Mouse (Mus musculus) erythroid progenitor cell, adult 5-6 weeks (primary cell): ENCODE measurements around the gene Vezt. TPM values are rescaled to one million over a fixed set of nuclear protein-coding genes. Genes with fewer than 3 reads are reported as not detected.

ENCODE experiments used
- ATAC-seq: replicated peaks from 2 replicates; pipeline ENCODE4 v1.8.0; 2016; ENCODE audit warnings: moderate number of reproducible peaks, mild to moderate bottlenecking, moderate TSS enrichment, inconsistent platforms; ENCODE audit not compliant: poor library complexity, low FRiP score, severe bottlenecking
- total RNA-seq, 2 experiments: library from RNA; stranded (forward) in 1 of 2; stranded (reverse) in 1 of 2; fragments of 150-400 nt in 1 of 2; fragments of 186-747, 209-891 nt in 1 of 2; gene quantifications; 2 replicates each; pipeline versions ENCODE4 v1.2.3 to v1.2.4; 2015 to 2017; ENCODE audit warnings: low replicate concordance in 2 of 2

Vezt gene
- total RNA-seq, 2 experiments from 2014 or later = 20.4 to 25.6 TPM

- ATAC-seq = no peak
Measured at GRCm38 (mm10) chr10:94038366-94039260, 3.0 kb upstream of the Vezt start.

DNA sequence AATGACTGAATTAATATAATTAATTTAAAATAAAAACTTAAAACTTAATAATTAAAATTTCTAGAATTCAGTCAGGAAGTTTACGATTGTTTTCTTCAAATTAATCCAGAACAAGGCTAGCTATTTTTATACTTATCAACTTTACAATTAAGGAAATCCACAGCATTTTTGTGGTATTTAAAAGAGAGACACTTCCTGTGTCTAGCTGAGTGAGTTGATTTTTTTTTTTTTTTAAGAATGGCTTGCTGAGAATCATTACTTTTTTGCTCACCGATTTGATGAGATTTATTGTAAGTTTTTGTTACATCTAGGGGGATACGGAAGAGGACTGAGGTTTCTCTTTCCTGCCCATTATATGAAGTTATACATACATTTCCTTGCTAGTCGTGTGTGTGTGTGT, 2.0 kb upstream of the Vezt start:
- ATAC-seq = no peak

DNA sequence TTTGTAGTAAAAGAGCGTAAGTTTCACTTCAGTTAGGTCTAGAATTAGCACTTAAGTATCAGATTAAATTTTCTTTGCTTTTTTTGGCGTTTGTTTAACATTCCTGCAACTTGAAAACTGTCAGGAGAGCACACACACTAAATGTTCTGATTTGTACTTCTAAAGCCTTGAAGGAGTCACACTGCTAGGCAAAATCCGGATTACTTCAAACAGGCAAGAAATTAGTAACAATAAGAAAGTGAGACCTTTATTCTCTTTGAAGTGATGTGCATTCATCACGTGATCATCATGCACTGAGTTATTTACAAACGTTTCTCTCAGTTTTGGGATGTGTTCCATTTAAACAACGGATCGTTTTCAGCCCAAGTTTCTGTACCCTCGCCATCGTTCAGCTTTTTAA, 1.6 kb upstream of the Vezt start:
- no peak for ATAC-seq

DNA sequence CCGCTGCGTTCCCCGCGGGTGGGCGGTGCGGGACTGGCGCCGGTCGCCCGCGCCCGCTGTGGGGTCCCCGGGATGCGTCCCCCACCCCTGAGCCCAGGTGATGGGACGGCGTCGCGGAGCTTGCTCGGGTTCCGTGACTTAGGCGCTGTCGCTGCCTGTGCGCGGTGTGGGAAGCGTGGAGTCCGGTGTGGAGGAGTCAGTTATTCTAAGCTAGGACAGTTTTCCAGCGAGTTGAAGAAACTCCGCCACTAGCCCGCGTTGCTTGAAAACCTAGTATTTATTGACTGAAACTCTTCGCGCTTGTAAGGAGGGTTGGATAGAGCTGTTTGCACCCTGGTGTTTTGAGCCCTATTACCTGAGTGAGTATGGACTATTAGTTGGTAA, 750 bp upstream of the Vezt start:
- ATAC-seq = no peak

- ATAC-seq = peak; percentile 83
Measured at GRCm38 (mm10) chr10:94034876-94035657, 550 bp downstream of the Vezt start.

DNA sequence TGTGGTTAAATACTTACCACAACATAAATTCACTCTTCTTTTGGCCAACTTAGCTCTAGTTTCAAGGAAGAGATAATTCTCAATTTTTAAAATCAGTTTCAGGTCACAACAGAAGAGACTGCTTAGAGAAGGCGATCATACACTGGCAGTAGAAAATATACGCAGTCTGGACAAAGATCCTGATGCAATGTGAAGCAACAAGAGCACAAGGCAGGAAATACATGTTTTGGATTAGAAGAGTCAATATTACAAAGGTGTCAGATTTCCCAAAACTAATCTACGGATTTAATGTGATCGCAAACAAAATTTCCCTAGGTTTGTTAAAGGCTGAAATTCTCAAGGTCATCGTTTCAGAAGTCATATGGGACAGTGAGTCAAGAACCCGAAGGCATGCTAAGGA, 4.5 kb downstream of the Vezt start:
- ATAC-seq = no peak

- no peak for ATAC-seq
Measured at GRCm38 (mm10) chr10:94028493-94028892, 7.1 kb downstream of the Vezt start.

- no peak for ATAC-seq
Measured at GRCm38 (mm10) chr10:94025079-94025478, 10.5 kb downstream of the Vezt start.

- ATAC-seq = no peak
Measured at GRCm38 (mm10) chr10:94021059-94021458, 14.6 kb downstream of the Vezt start.

DNA sequence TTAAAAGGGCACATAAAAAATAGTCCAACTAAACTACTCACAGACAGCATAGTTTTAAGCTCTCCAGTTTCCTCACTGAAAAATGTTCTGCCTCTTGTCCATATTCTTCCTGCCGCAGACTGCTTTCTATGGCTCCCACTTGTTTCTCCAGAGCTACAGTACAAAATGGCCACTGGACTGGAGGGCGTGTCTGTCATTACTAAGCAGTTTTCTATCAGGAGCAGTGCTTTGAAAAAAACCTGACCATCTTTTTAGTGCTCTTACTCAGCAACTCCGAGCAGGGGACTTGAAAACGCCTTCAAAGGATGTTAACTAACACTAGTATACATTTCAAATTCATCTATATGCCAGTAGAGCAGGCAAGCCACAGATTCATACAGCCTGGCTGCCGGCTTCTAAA, 15.0 kb downstream of the Vezt start:
- peak; percentile 93 for ATAC-seq

DNA sequence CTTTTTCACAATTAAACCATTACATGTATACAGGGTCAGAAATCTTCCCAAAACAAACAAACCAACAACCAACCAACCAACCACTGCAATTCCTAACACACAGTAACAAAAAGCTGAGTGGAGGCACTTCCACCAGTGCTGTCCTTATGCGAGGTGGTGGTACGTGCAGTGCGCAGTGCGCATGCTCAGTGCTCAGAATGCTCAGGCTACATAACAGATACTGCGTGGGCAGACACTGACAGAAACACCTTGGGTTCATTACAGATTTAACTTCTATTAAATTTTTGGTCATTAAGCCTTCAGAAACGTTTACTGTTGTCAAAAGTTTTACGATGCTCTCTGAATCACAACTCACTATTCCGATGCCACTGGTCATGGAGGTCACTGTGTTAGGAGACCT, 18.2 kb downstream of the Vezt start:
- no peak for ATAC-seq

DNA sequence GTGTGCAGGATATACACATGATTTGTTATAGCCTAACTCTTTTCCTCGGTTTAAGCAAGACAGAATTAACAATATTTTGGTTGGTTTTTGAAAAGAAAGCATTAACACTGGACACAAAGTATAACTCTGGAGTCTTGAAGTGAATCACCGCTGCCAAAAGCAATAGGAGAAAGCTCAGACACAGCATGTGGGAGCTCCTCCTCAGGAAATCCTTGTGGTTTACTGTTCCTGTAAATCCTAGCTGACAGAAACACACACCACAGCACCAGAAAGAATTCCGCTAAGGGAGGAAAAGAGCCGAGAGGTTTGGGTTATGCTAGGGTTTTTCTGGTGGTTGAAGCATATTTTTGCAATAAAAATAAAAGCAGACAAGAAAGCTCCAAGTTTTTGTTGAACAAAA, 21.4 kb downstream of the Vezt start:
- ATAC-seq = no peak

- peak; percentile 81 for ATAC-seq
Measured at GRCm38 (mm10) chr10:94013196-94013595, 22.4 kb downstream of the Vezt start.

DNA sequence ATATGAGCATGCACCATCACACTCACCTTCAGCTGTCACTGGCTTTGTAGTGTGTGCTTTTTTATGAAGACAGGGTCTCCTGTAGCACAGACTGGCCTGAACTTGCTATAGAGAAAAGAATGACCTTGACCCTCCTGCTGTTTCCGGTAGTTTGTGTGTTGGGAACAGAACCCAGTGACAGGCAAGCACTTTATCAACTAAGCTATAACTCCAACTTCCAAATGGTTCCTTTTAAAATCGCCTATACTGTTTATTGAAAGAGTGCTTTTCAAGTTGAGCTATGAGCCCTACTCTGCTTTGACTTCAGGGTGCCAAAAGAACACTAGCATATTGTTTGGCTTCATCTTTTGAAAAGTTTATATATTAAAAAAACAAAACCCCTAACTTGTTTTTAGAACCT, 24.6 kb downstream of the Vezt start:
- ATAC-seq = no peak

DNA sequence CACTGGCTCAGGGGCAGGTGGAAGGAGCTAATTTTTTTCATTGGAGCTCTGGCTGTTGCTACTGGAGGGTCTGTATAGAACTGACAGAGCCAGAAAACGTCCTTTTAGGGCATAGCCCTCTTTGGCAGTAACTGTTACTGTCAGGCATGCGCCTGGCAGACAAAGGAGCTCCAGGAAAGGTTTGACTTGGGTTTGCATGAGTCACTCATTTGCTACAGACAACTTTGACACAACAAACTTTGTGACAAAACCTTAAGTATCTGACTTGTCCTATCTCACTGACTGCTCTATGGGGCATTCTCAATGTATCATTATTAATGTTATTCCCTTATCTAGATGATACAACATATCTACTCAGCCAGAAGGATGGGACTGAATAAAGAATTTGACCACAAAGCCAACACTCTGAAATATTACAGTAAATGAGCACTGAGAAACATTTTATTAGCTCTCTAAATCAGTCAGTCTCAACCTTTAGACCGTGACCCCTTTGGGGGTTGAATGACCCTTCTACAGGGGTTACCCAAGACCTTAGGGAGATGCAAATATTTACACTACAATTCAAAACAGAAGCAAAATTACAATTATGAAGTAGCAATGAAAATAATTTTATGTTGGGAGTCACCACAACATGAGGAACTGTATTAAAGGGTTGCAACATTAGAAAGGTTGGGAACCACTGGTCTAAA, 25.5 kb downstream of the Vezt start:
- ATAC-seq = no peak

DNA sequence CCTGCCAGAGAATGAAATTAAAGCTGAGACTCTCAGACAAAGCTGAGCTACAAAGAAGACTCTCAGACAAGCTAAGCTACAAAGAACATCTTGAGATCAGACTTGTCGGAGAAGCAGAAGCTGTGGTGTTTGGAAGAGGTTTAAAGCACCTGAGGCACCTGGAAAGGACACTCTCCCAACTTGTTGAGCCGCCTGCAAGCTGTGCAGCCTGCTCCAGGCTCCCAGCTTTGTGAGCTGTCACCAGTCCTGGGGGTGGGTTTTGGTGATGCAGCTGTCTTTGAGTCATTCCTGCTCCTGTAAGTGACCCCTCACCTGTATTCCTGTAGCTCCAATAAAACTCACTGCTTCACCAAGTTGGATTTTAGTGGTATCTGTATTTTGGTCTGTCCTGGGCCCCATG, 27.3 kb downstream of the Vezt start:
- ATAC-seq = no peak

DNA sequence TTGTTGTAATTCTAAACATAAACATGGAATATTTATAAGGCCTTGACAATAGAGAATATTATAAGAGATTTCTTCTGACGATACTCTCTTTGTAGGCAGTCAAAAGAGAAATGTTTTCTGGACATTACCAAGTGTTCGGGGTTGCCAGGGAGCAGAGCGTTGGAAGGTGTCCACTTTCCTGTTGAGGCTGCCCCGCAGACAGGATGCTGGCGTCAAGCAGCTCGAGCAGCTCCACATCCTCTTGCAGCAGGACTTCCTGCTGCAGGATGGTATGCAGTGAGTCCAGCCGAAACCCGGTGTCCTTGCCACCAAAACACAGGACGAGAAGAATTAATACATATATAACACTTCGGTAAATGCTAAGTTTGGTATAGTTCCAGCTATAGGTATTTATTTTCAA, 35.4 kb downstream of the Vezt start:
- no peak for ATAC-seq

DNA sequence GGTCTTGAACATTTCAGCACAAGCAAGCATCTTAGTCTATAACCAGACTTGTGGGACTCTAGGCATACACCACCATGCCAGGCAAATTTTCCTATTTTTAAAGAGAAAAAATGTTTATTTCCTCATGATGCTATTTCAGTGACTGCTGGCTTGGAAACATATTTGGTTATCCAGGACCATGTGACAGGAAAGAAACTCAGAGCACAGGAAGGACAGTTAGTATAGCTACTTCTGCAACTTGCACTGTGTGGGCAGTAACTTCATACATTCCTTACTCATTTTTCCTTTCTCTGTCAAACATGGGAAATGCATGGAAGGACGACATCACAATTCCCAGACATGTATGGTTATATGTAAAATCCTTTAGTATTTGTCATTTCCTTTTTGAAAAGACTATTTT, 36.3 kb downstream of the Vezt start:
- ATAC-seq = no peak

GRCm38 (mm10) chr10:93995100-93995499, 40.5 kb downstream of the Vezt start:
- ATAC-seq = no peak

GRCm38 (mm10) chr10:93994136-93994535, 41.5 kb downstream of the Vezt start:
- ATAC-seq = no peak

GRCm38 (mm10) chr10:93985357-93985756, 50.3 kb downstream of the Vezt start:
- no peak for ATAC-seq
